Mouse (Mus musculus) midbrain, embryonic 10.5 days (tissue): ENCODE measurements around the gene Plin4. TPM values are rescaled to one million over a fixed set of nuclear protein-coding genes. Genes with fewer than 3 reads are reported as not detected.
"Not testable (repeated sequence)": the region's sequence is repeated elsewhere in the genome, so short reads cannot be mapped to it uniquely, and the experiment has no call there.

ENCODE experiments used
- DNase-seq: peaks from one replicate; pipeline ENCODE4 v3.0.0-alpha.2; 2017; ENCODE audit warnings: low spot score
- H3K27ac ChIP-seq: fragments of 300-500 bp; sonication (generic); replicated peaks from 2 replicates; pipeline ENCODE4 v1.5.1; 2016; ENCODE audit warnings: mild to moderate bottlenecking
- H3K27me3 ChIP-seq: fragments of 300-500 bp; sonication (generic); 2 replicates; pipeline ENCODE4 v1.6.1; 2016; ENCODE audit warnings: low read depth, mild to moderate bottlenecking; ENCODE audit not compliant: poor library complexity, severe bottlenecking
- H3K36me3 ChIP-seq: fragments of 300-500 bp; sonication (generic); 2 replicates; pipeline ENCODE4 v1.6.1; 2016; ENCODE audit warnings: mild to moderate bottlenecking, moderate library complexity
- H3K4me1 ChIP-seq: fragments of 300-500 bp; sonication (generic); 2 replicates; pipeline ENCODE4 v1.6.1; 2016
- H3K4me3 ChIP-seq: fragments of 300-500 bp; sonication (generic); 2 replicates; pipeline ENCODE4 v1.5.1; 2016; ENCODE audit warnings: mild to moderate bottlenecking, moderate library complexity
- H3K9me3 ChIP-seq: fragments of 300-500 bp; sonication (generic); replicated peaks from 2 replicates; pipeline ENCODE4 v1.6.1; 2016; ENCODE audit warnings: mild to moderate bottlenecking
- WGBS: fragments of 180-500 bp; shearing (Covaris S2); methylation state at CpG from one replicate; pipeline ENCODE4 v1.1.7; 2016; 5-methylcytosine and 5-hydroxymethylcytosine counted together
- polyA plus RNA-seq: library from polyadenylated mRNA; unstranded; fragments of >200 nt; fragmentation: Nextera tagmentation; extraction: Ambion mirVana; gene quantifications from 2 replicates; pipeline ENCODE4 v1.2.1, GENCODE M21; 2016

The Plin4 gene
- polyA plus RNA-seq, 1 experiment from 2014 or later, result 0.04 TPM

- peak overlapping the region; percentile 95 for H3K4me3 ChIP-seq
- peak; percentile 85 for DNase-seq
- peak overlapping the region; percentile 89 for H3K27ac ChIP-seq
- peaks cover 33% of the 10 kb centered on the region for H3K4me1 ChIP-seq
- peaks cover 39% of the 10 kb centered on the region for H3K36me3 ChIP-seq
- no peaks in the 10 kb centered on the region for H3K9me3 ChIP-seq
- 8% methylated on average over 8 of the region's 8 CpGs for WGBS
- H3K27me3 ChIP-seq, result no peaks in the 10 kb centered on the region
Measured at GRCm38 (mm10) chr17:56080781-56081585, 28.6 kb downstream of the Plin4 start.

GRCm38 (mm10) chr17:56079921-56080320, 29.7 kb downstream of the Plin4 start:
- Histone ChIP-seq H3K27me3 (no peaks in the 10 kb centered on the region), H3K4me1 (peaks cover 41% of the 10 kb centered on the region), H3K36me3 (peaks cover 28% of the 10 kb centered on the region), H3K4me3 (peak overlapping the region; percentile 95), H3K27ac (peak overlapping the region; percentile 89), H3K9me3 (no peaks in the 10 kb centered on the region)
- WGBS, result 3% methylated on average over 11 of the region's 11 CpGs
- DNase-seq, result no peak

GRCm38 (mm10) chr17:56078880-56079795, 30.5 kb downstream of the Plin4 start, which contains the start of gene Hdgfl2:
TSS of gene Hdgfl2 (plus strand) at chr17:56079634.
- Histone ChIP-seq H3K27ac (peak within 1 kb of the TSS; percentile 89), H3K27me3 (no peaks in the 10 kb centered on the region), H3K4me3 (peak within 1 kb of the TSS; percentile 95), H3K4me1 (peaks cover 47% of the 10 kb centered on the region), H3K36me3 (peaks cover 20% of the 10 kb centered on the region), H3K9me3 (no peaks in the 10 kb centered on the region)
- peak; percentile 100 for DNase-seq
- WGBS, result under 1% methylated on average over 61 of the region's 61 CpGs

GRCm38 (mm10) chr17:56078361-56078760, 31.2 kb downstream of the Plin4 start:
- peak overlapping the region; percentile 68 for H3K27ac ChIP-seq
- 65% methylated on average over 9 of the region's 9 CpGs for WGBS
- peaks cover 54% of the 10 kb centered on the region for H3K4me1 ChIP-seq
- not testable (repeated sequence) for H3K9me3 ChIP-seq, DNase-seq, H3K27me3 ChIP-seq
- H3K4me3 ChIP-seq, result peak overlapping the region; percentile 95
- peaks cover 16% of the 10 kb centered on the region for H3K36me3 ChIP-seq

GRCm38 (mm10) chr17:56077523-56077922, 32.1 kb downstream of the Plin4 start:
- Histone ChIP-seq H3K9me3 (no peaks in the 10 kb centered on the region), H3K4me3 (no peak overlapping the region), H3K27me3 (no peaks in the 10 kb centered on the region), H3K36me3 (peaks cover 16% of the 10 kb centered on the region), H3K4me1 (peaks cover 54% of the 10 kb centered on the region), H3K27ac (no peak overlapping the region)
- WGBS, result 93% methylated on average over 5 of the region's 5 CpGs
- DNase-seq, result no peak

DNA sequence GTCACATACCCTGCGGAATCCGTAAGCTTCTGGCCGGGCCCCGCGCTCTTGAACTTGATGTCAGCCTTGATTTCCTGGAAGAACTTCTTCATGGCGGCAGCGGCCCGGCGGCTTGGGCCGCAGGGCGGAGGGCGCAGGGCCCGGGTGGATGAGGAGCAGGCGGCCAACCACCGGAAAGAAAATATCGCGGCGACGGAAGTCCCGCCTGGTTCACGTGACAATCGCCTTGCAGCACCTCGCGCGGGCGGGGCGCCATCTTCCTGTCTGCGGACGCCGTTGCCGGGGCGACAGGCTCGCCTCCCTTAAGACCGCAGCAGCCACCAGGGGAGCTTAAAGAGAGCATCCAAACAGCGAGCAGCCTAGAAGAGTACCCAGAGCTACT, 34.8 kb downstream of the Plin4 start, which contains the start of gene Ubxn6:
Ubxn6 (minus strand) TSS at position 202 of the 382 bp plus-strand sequence.
- Histone ChIP-seq H3K4me3 (peak within 1 kb of the TSS; percentile 68), H3K36me3 (peaks cover 36% of the 10 kb centered on the region), H3K27ac (peak within 1 kb of the TSS; percentile 89), H3K9me3 (no peaks in the 10 kb centered on the region), H3K27me3 (no peaks in the 10 kb centered on the region), H3K4me1 (peaks cover 27% of the 10 kb centered on the region)
- WGBS, result under 1% methylated on average over 35 of the region's 35 CpGs
- peak; percentile 98 for DNase-seq

DNA sequence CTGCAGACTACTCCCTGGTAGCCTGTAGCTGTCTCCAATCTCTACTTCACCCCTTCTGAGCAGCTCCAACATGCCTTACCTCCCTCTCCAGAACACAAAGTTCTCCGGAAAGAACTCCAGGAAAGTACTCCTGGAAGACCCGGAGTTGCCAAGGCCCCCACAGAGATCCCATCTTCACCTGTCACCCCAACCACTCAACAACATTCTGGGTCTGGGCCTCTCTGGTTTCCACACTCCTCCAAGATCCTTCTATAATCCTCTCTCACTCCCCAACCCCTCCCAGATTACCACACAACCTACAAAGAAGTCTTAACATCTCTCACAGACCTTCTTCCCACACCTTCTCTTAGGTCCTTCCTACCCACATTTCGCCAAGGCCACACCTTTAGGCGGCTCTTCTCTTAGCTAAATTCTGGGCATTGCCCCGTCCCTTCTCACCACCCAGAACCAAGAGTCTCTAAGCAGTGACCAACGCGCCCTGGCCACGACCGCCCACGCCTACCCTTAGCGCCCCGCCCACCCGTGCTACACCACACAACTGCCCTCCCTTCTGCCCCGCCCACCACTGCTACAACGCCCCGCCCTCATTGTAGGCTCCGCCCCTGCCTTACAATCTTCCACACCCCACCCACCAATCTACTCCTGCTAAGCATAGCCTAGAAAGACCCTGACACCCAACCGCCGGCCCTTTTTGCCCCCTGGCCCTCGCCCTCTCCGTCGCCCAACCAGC, 35.3 kb downstream of the Plin4 start:
- Histone ChIP-seq H3K27me3 (no peaks in the 10 kb centered on the region), H3K36me3 (peaks cover 41% of the 10 kb centered on the region), H3K9me3 (no peaks in the 10 kb centered on the region), H3K27ac (peak overlapping the region; percentile 89), H3K4me1 (peaks cover 27% of the 10 kb centered on the region), H3K4me3 (peak overlapping the region; percentile 68)
- peak; percentile 87 for DNase-seq
- 8% methylated on average over 22 of the region's 22 CpGs for WGBS

DNA sequence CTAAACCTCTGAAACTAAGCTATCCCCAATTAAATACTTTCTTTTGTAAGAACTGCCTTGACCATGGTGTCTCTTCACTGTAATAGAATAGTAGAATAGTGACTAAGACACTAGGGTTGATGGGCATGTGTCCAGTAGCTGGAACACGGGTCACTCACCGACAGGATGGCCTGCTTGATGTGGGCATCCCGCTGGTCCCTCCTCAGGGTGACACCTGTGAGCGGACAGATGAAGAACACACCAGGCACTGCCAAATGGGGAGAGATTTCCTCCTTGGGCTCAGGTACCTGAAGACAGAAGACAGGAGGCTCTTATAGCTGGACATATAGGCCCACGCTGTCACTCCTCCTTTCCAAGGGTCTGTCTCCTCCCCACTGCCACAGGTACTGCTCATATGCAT, 37.4 kb downstream of the Plin4 start:
- Histone ChIP-seq H3K4me1 (peaks cover 22% of the 10 kb centered on the region), H3K27me3 (no peaks in the 10 kb centered on the region), H3K9me3 (no peaks in the 10 kb centered on the region), H3K27ac (no peak overlapping the region), H3K36me3 (peaks cover 62% of the 10 kb centered on the region), H3K4me3 (no peak overlapping the region)
- WGBS, result 93% methylated on average over 5 of the region's 5 CpGs
- no peak for DNase-seq

GRCm38 (mm10) chr17:56071126-56071525, 38.5 kb downstream of the Plin4 start:
- H3K9me3 ChIP-seq, result no peaks in the 10 kb centered on the region
- no peaks in the 10 kb centered on the region for H3K27me3 ChIP-seq
- H3K27ac ChIP-seq, result no peak overlapping the region
- no peak overlapping the region for H3K4me3 ChIP-seq
- peaks cover 73% of the 10 kb centered on the region for H3K36me3 ChIP-seq
- DNase-seq, result no peak
- peaks cover 22% of the 10 kb centered on the region for H3K4me1 ChIP-seq

DNA sequence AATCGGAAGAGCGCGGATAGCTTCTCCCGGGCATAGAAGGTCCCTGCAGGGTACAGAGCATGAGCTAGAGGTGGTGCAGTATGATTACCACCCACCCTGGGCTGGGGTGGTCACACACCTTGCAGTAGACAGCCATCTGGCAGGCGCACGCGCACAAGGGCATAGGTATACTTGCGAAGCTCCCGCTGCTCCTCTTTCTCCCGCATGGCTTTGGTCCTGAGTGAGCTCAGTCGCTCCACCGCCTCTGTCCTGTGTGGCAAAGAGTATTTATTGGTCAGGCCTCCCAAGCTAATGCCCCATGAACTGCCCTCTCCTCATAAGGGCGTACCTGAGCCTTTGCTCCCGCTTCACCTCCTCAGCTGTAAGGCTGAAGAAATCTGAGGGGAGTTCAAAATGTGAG, 40.5 kb downstream of the Plin4 start:
- H3K27ac ChIP-seq, result no peak overlapping the region
- H3K9me3 ChIP-seq, result no peaks in the 10 kb centered on the region
- H3K4me3 ChIP-seq, result no peak overlapping the region
- WGBS, result 96% methylated on average over 14 of the region's 14 CpGs
- DNase-seq, result no peak
- H3K27me3 ChIP-seq, result no peaks in the 10 kb centered on the region
- H3K4me1 ChIP-seq, result peaks cover 8% of the 10 kb centered on the region
- peaks cover 93% of the 10 kb centered on the region for H3K36me3 ChIP-seq

GRCm38 (mm10) chr17:56066451-56066850, 43.2 kb downstream of the Plin4 start:
- no peaks in the 10 kb centered on the region for H3K27me3 ChIP-seq
- H3K4me3 ChIP-seq, result no peak overlapping the region
- H3K27ac ChIP-seq, result no peak overlapping the region
- H3K36me3 ChIP-seq, result peaks cover 100% of the 10 kb centered on the region
- H3K4me1 ChIP-seq, result no peaks in the 10 kb centered on the region
- no peak for DNase-seq
- H3K9me3 ChIP-seq, result no peaks in the 10 kb centered on the region

DNA sequence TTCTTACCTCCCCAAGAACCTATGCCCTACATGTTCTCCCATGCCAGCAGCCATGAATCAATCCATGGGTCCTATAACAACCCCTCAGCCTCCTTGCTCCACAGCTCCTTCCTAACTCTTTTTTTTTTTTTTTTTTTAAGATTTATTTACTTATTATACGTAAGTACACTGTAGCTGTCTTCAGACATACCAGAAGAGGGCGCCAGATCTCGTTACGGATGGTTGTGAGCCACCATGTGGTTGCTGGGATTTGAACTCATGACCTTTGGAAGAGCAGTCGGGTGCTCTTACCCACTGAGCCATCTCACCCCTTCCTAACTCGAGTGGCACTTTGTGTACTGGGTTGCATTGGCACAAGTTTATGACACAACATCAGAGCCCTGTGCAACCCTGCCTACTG, 43.9 kb downstream of the Plin4 start:
- not testable (repeated sequence) for DNase-seq, H3K4me3 ChIP-seq
- 86% methylated on average over 6 of the region's 6 CpGs for WGBS

More for the DNA sequence above, 43.9 kb downstream of the Plin4 start:
- H3K27me3 ChIP-seq, H3K4me1 ChIP-seq, H3K9me3 ChIP-seq, H3K27ac ChIP-seq: not testable (repeated sequence)
- H3K36me3 ChIP-seq, result peaks cover 100% of the 10 kb centered on the region
